Mouse (Mus musculus) brown adipose tissue, adult 24 weeks (tissue): Measurements from ENCODE around the gene Gm9999. TPM values are rescaled to one million over a fixed set of nuclear protein-coding genes. Genes with fewer than 3 reads are reported as not detected.
"Not testable (repeated sequence)": the region's sequence is repeated elsewhere in the genome, so short reads cannot be mapped to it uniquely, and the experiment has no call there.

Experiments
- H3K27ac ChIP-seq: fragments of 200-500 bp; replicated peaks from 2 replicates; pipeline ENCODE4 v1.5.1; 2012; ENCODE audit warnings: low read depth, mild to moderate bottlenecking, low read length
- H3K4me1 ChIP-seq: fragments of 200-500 bp; 2 replicates; pipeline ENCODE4 v1.6.1; 2012; ENCODE audit warnings: low read length, mixed read lengths; ENCODE audit not compliant: control insufficient read depth, insufficient read depth, insufficient read length
- H3K4me3 ChIP-seq: fragments of 200-500 bp; 2 replicates; pipeline ENCODE4 v1.5.1; 2012; ENCODE audit warnings: low read depth, mild to moderate bottlenecking, low read length, moderate library complexity; ENCODE audit not compliant: insufficient read depth
- polyA plus RNA-seq: library from polyadenylated mRNA; stranded (reverse); fragments of >200 nt; gene quantifications from 2 replicates; pipeline ENCODE4 v1.2.4, GENCODE M21; 2012; ENCODE audit not compliant: missing spikeins, insufficient read depth, insufficient read length

Gm9999 gene
- polyA plus RNA-seq, 1 experiment: not detected

GRCm38 (mm10) chr7:47008168-47008993, 25.0 kb downstream of the Gm9999 start, which contains the start of gene Spty2d1:
Spty2d1 (minus strand) TSS chr7:47008411.
- peak within 1 kb of the TSS; percentile 75 for H3K4me3 ChIP-seq
- peaks cover 11% of the 10 kb centered on the region for H3K4me1 ChIP-seq
- peak within 1 kb of the TSS; percentile 85 for H3K27ac ChIP-seq

GRCm38 (mm10) chr7:47013131-47013767, 29.9 kb downstream of the Gm9999 start:
- peaks cover 15% of the 10 kb centered on the region for H3K4me1 ChIP-seq
- no peak overlapping the region for H3K4me3 ChIP-seq
- H3K27ac ChIP-seq: 0 out of 2 replicates have a peak overlapping the region, but pooled peaks have one; percentile 1

GRCm38 (mm10) chr7:47014564-47015389, 31.4 kb downstream of the Gm9999 start:
- no peak overlapping the region for H3K4me3 ChIP-seq
- peak overlapping the region; percentile 83 for H3K27ac ChIP-seq
- H3K4me1 ChIP-seq: peaks cover 10% of the 10 kb centered on the region

GRCm38 (mm10) chr7:47015390-47016065, 32.1 kb downstream of the Gm9999 start:
- Histone ChIP-seq H3K4me3 (no peak overlapping the region), H3K4me1 (peaks cover 10% of the 10 kb centered on the region), H3K27ac (peak overlapping the region; percentile 83)

- peaks cover 10% of the 10 kb centered on the region for H3K4me1 ChIP-seq
- H3K27ac ChIP-seq: no peak overlapping the region
Observed at GRCm38 (mm10) chr7:47016602-47017001, 33.2 kb downstream of the Gm9999 start.

GRCm38 (mm10) chr7:47017146-47017545, 33.8 kb downstream of the Gm9999 start:
- Histone ChIP-seq H3K4me1 (peaks cover 10% of the 10 kb centered on the region), H3K4me3 (no peak overlapping the region), H3K27ac (no peak overlapping the region)

More at GRCm38 (mm10) chr7:47016602-47017001, 33.2 kb downstream of the Gm9999 start:
- no peak overlapping the region for H3K4me3 ChIP-seq

GRCm38 (mm10) chr7:47019641-47020040, 36.3 kb downstream of the Gm9999 start:
- peaks cover 10% of the 10 kb centered on the region; the same call in 1 of the 2 replicates for H3K4me1 ChIP-seq
- no peak overlapping the region for H3K4me3 ChIP-seq
- no peak overlapping the region for H3K27ac ChIP-seq

- Histone ChIP-seq H3K4me3 (no peak overlapping the region), H3K4me1 (peaks cover 3% of the 10 kb centered on the region; the same call in 1 of the 2 replicates), H3K27ac (no peak overlapping the region)
Observed at GRCm38 (mm10) chr7:47020956-47021355, 37.6 kb downstream of the Gm9999 start.

GRCm38 (mm10) chr7:47022482-47022881, 39.1 kb downstream of the Gm9999 start:
- Histone ChIP-seq H3K4me1 (peaks cover 3% of the 10 kb centered on the region; the same call in 1 of the 2 replicates), H3K4me3 (no peak overlapping the region), H3K27ac (no peak overlapping the region)

- Histone ChIP-seq H3K4me1 (peaks cover 3% of the 10 kb centered on the region; the same call in 1 of the 2 replicates), H3K4me3 (no peak overlapping the region), H3K27ac (no peak overlapping the region)
Observed at GRCm38 (mm10) chr7:47023530-47023929, 40.1 kb downstream of the Gm9999 start.

- H3K27ac ChIP-seq: no peak overlapping the region
- H3K4me1 ChIP-seq: peaks cover 3% of the 10 kb centered on the region; the same call in 1 of the 2 replicates
- H3K4me3 ChIP-seq: no peak overlapping the region
Observed at GRCm38 (mm10) chr7:47024454-47024853, 41.1 kb downstream of the Gm9999 start.

- Histone ChIP-seq H3K27ac (no peak overlapping the region), H3K4me1 (peaks cover 3% of the 10 kb centered on the region; the same call in 1 of the 2 replicates), H3K4me3 (no peak overlapping the region)
Observed at GRCm38 (mm10) chr7:47025429-47025828, 42.0 kb downstream of the Gm9999 start.

- H3K4me1 ChIP-seq, H3K4me3 ChIP-seq, H3K27ac ChIP-seq: not testable (repeated sequence)
Observed at GRCm38 (mm10) chr7:47026899-47027298, 43.5 kb downstream of the Gm9999 start.

GRCm38 (mm10) chr7:47027520-47027919, 44.1 kb downstream of the Gm9999 start:
- H3K4me1 ChIP-seq: peaks cover 3% of the 10 kb centered on the region; the same call in 1 of the 2 replicates
- no peak overlapping the region for H3K4me3 ChIP-seq
- no peak overlapping the region for H3K27ac ChIP-seq
